In genomic region chr11:55636961-55637360, GRCm38 (mm10) we compare ENCODE assay signal across 35 mouse cellular contexts. TPM values are rescaled to one million over a fixed set of nuclear protein-coding genes. Genes with fewer than 3 reads are reported as not detected.
A peak's percentile ranks its signal among the peaks of the same experiment; 100 is the strongest.
DNase-seq lines count a peak whose midpoint lies in the region; ATAC-seq and TF ChIP-seq lines count a peak whose summit lies in the region.
"Had no signal": no experiment of that assay in that cellular context is flagged by ENCODE, and none has a peak within 500 bp of the region (broad histone marks: within the 10 kb centered on the region; RNA-seq: fewer than 3 reads in every experiment).

No protein-coding gene starts in this region.

- no peak for ATAC-seq in midbrain, postnatal 0 days (ENCODE audit: low FRiP score)
- no peak for ATAC-seq in midbrain, embryonic 13.5 days
- ATAC-seq in hindbrain, embryonic 13.5 days (ENCODE audit: low FRiP score) = 0 out of 2 replicates have a peak, but pooled peaks have one; percentile 36
- no peak for ATAC-seq in neural tube, embryonic 12.5 days (ENCODE audit: low FRiP score, low read depth)
- ATAC-seq: forebrain, embryonic 15.5 days had no signal

- no peaks in the 10 kb centered on the region for H3K4me1 ChIP-seq in midbrain, postnatal 0 days (ENCODE audit: insufficient read depth, low read length)
- no peaks in the 10 kb centered on the region for H3K4me1 ChIP-seq in midbrain, embryonic 13.5 days (replicated peaks)
- H3K4me1 ChIP-seq in hindbrain, embryonic 13.5 days (replicated peaks) = peaks cover 6% of the 10 kb centered on the region
- H3K4me1 ChIP-seq in neural tube, embryonic 12.5 days = peaks cover 7% of the 10 kb centered on the region
- H3K4me1 ChIP-seq: embryonic facial prominence, embryonic 15.5 days; forebrain, embryonic 15.5 days; heart, embryonic 12.5 days; kidney, embryonic 15.5 days; limb, embryonic 10.5 days; liver, embryonic 15.5 days; lung, embryonic 15.5 days; megakaryocyte, embryonic 14.5 days had no signal

- 69% methylated on average over 4 of the region's 4 CpGs for WGBS in midbrain, postnatal 0 days
- 59% methylated on average over 4 of the region's 4 CpGs for WGBS in midbrain, embryonic 13.5 days
- 21% methylated on average over 4 of the region's 4 CpGs for WGBS in hindbrain, embryonic 13.5 days
- WGBS in neural tube, embryonic 12.5 days = 37% methylated on average over 4 of the region's 4 CpGs

- no peak overlapping the region for H3K27ac ChIP-seq in midbrain, postnatal 0 days (ENCODE audit: low read depth, low read length)
- no peak overlapping the region for H3K27ac ChIP-seq in midbrain, embryonic 13.5 days
- peak overlapping the region; percentile 64; the same call in 1 of the 2 replicates for H3K27ac ChIP-seq in hindbrain, embryonic 13.5 days
- no peak overlapping the region for H3K27ac ChIP-seq in neural tube, embryonic 12.5 days
- H3K27ac ChIP-seq: embryonic facial prominence, embryonic 15.5 days; forebrain, embryonic 15.5 days; kidney, embryonic 15.5 days; left cerebral cortex, adult 2 months; limb, embryonic 10.5 days; liver, embryonic 15.5 days; lung, embryonic 15.5 days had no signal

- no peaks in the 10 kb centered on the region for H3K9me3 ChIP-seq in midbrain, postnatal 0 days (ENCODE audit: low read length)
- H3K9me3 ChIP-seq in midbrain, embryonic 13.5 days = no peaks in the 10 kb centered on the region
- no peaks in the 10 kb centered on the region for H3K9me3 ChIP-seq in hindbrain, embryonic 13.5 days
- H3K9me3 ChIP-seq in neural tube, embryonic 12.5 days = no peaks in the 10 kb centered on the region
- H3K9me3 ChIP-seq: embryonic facial prominence, embryonic 15.5 days; forebrain, embryonic 15.5 days; heart, embryonic 12.5 days; kidney, embryonic 15.5 days; limb, embryonic 10.5 days; liver, embryonic 15.5 days; lung, embryonic 15.5 days; megakaryocyte, embryonic 14.5 days had no signal

- no peaks in the 10 kb centered on the region for H3K36me3 ChIP-seq in midbrain, postnatal 0 days (ENCODE audit: insufficient read depth, low read length)
- H3K36me3 ChIP-seq in midbrain, embryonic 13.5 days = no peaks in the 10 kb centered on the region
- H3K36me3 ChIP-seq in hindbrain, embryonic 13.5 days = no peaks in the 10 kb centered on the region
- no peaks in the 10 kb centered on the region for H3K36me3 ChIP-seq in neural tube, embryonic 12.5 days
- H3K36me3 ChIP-seq: embryonic facial prominence, embryonic 15.5 days; forebrain, embryonic 15.5 days; G1E; heart, embryonic 12.5 days; kidney, embryonic 15.5 days; limb, embryonic 10.5 days; liver, embryonic 15.5 days; lung, embryonic 15.5 days had no signal

- no peaks in the 10 kb centered on the region for H3K27me3 ChIP-seq in midbrain, postnatal 0 days (ENCODE audit: insufficient read depth, low read length)
- no peaks in the 10 kb centered on the region for H3K27me3 ChIP-seq in midbrain, embryonic 13.5 days
- no peaks in the 10 kb centered on the region for H3K27me3 ChIP-seq in hindbrain, embryonic 13.5 days
- H3K27me3 ChIP-seq in neural tube, embryonic 12.5 days (replicated peaks) = no peaks in the 10 kb centered on the region
- H3K27me3 ChIP-seq: embryonic facial prominence, embryonic 15.5 days; forebrain, embryonic 15.5 days; heart, embryonic 12.5 days; kidney, embryonic 15.5 days; liver, embryonic 15.5 days; lung, embryonic 15.5 days; megakaryocyte, embryonic 14.5 days had no signal

- DNase-seq in cerebellum, postnatal 14 days = peak; percentile 3 to 7
- no peak for DNase-seq in cerebellum, adult 11 months
- DNase-seq in midbrain, postnatal 0 days (ENCODE audit: low spot score) = peak; percentile 42
- no peak for DNase-seq in right cerebral cortex, postnatal 14 days
- no peak for DNase-seq in frontal cortex, postnatal 36 days (ENCODE audit: low spot score in 2 of 2)
- DNase-seq: adrenal gland, postnatal 14 days; B cell, adult 2 months; cerebellum, adult 11-12 months; cerebellum, postnatal 36 days; gastrocnemius, postnatal 10 days; heart, adult 18-20 months; heart, postnatal 10 days; kidney, adult 11 months; layer of hippocampus, adult 9-11 months; liver; lung, postnatal 36 days; right cerebral cortex, adult 18-20 months; thymus, adult 18-20 months; thymus, postnatal 36 days had no signal

- no peak overlapping the region for H3K4me3 ChIP-seq in midbrain, postnatal 0 days (ENCODE audit: low read depth, low read length)
- no peak overlapping the region for H3K4me3 ChIP-seq in midbrain, embryonic 13.5 days (replicated peaks)
- no peak overlapping the region for H3K4me3 ChIP-seq in hindbrain, embryonic 13.5 days
- H3K4me3 ChIP-seq in neural tube, embryonic 12.5 days = no peak overlapping the region
- H3K4me3 ChIP-seq: embryonic facial prominence, embryonic 15.5 days; forebrain, embryonic 15.5 days; heart, embryonic 12.5 days; kidney, embryonic 15.5 days; left cerebral cortex, adult 2 months; limb, embryonic 10.5 days; liver, embryonic 15.5 days; lung, embryonic 15.5 days; megakaryocyte, embryonic 14.5 days had no signal

- no peak for TF ChIP-seq CTCF in midbrain, postnatal 0 days (IDR thresholded peaks at IDR 0.05)

- H3K9ac ChIP-seq in midbrain, postnatal 0 days (replicated peaks; ENCODE audit: low read length, poor library complexity, severe bottlenecking) = no peak overlapping the region
- no peak overlapping the region for H3K9ac ChIP-seq in midbrain, embryonic 13.5 days (replicated peaks)
- H3K9ac ChIP-seq in hindbrain, embryonic 13.5 days = no peak overlapping the region
- H3K9ac ChIP-seq in neural tube, embryonic 12.5 days = no peak overlapping the region
- H3K9ac ChIP-seq: embryonic facial prominence, embryonic 15.5 days; forebrain, embryonic 15.5 days; heart, embryonic 12.5 days; kidney, embryonic 15.5 days; liver, embryonic 15.5 days; lung, embryonic 15.5 days had no signal

- H3K4me2 ChIP-seq in midbrain, postnatal 0 days (ENCODE audit: low read depth, low read length, poor library complexity, severe bottlenecking) = no peak overlapping the region
- no peak overlapping the region for H3K4me2 ChIP-seq in midbrain, embryonic 13.5 days (replicated peaks)
- H3K4me2 ChIP-seq in hindbrain, embryonic 13.5 days = no peak overlapping the region
- H3K4me2 ChIP-seq in neural tube, embryonic 12.5 days (replicated peaks) = 0 out of 2 replicates have a peak overlapping the region, but pooled peaks have one; percentile 18
- H3K4me2 ChIP-seq: embryonic facial prominence, embryonic 15.5 days; forebrain, embryonic 15.5 days; heart, embryonic 12.5 days; kidney, embryonic 15.5 days; liver, embryonic 15.5 days; lung, embryonic 15.5 days had no signal

RNA-seq across cellular contexts. Expression of gene Glra1, which starts 29.0 kb away (rescaled TPM):
- 1.9 and 4.4 TPM in 2 replicates for total RNA-seq in midbrain, postnatal 0 days (2014; rRNA removed)
- polyA plus RNA-seq in midbrain, postnatal 0 days (2015; fragmentation: Nextera tagmentation; extraction: Ambion mirVana) = 0.43 and 0.47 TPM in 2 replicates
- polyA plus RNA-seq in midbrain, embryonic 13.5 days (2015; fragmentation: Nextera tagmentation; extraction: Ambion mirVana) = 0.22 and 0.23 TPM in 2 replicates
- polyA plus RNA-seq in hindbrain, embryonic 13.5 days (2015; fragmentation: Nextera tagmentation; extraction: Ambion mirVana) = 2.1 and 2.7 TPM in 2 replicates
- polyA plus RNA-seq in neural tube, embryonic 12.5 days (2016; fragmentation: Nextera tagmentation; extraction: Ambion mirVana) = 5.5 and 6.0 TPM in 2 replicates
- total RNA-seq: adrenal gland, postnatal 14 days; CH12.LX; gastrocnemius, postnatal 10 days; heart, adult 18-20 months; heart, postnatal 10 days had no signal
- polyA plus RNA-seq: embryonic facial prominence, embryonic 15.5 days; forebrain, embryonic 15.5 days; G1E; heart, embryonic 12.5 days; kidney, embryonic 15.5 days; large intestine, adult 2 months; limb, embryonic 10.5 days; liver, embryonic 15.5 days; lung, embryonic 15.5 days; stomach, embryonic 16.5 days had no signal

Comparison
In these comparisons a context has a peak if more than half of its experiments do, and no peak if none do; other contexts are left out.
1. DNase-seq: peak in cerebellum, postnatal 14 days (2 of 2) and midbrain, postnatal 0 days (single experiment); none in cerebellum, adult 11 months (single experiment), right cerebral cortex, postnatal 14 days (single experiment) and frontal cortex, postnatal 36 days (0 of 2).